In genomic region chr5:92254476-92254875, GRCm38 (mm10) we compare ENCODE assay signal across 18 mouse cellular contexts. TPM values are rescaled to one million over a fixed set of nuclear protein-coding genes. Genes with fewer than 3 reads are reported as not detected.
"Had no signal": no experiment of that assay in that cellular context is flagged by ENCODE, and none has a peak within 500 bp of the region (broad histone marks: within the 10 kb centered on the region; RNA-seq: fewer than 3 reads in every experiment).

No protein-coding gene starts in this region.

- H3K9me3 ChIP-seq: limb, embryonic 13.5 days; midbrain, embryonic 12.5 days; neural tube, embryonic 13.5 days had no signal

- H3K27me3 ChIP-seq: limb, embryonic 13.5 days had no signal

- H3K4me2 ChIP-seq: limb, embryonic 13.5 days; midbrain, embryonic 12.5 days; neural tube, embryonic 13.5 days had no signal

- H3K27ac ChIP-seq: layer of hippocampus, adult 2 months; limb, embryonic 13.5 days; liver, embryonic 14.5 days; midbrain, embryonic 12.5 days; neural tube, embryonic 13.5 days had no signal

- DNase-seq: kidney, postnatal 10 days; kidney, postnatal 4 days; lung, adult 18-20 months; retina, postnatal 1 day; right cerebral cortex, postnatal 4 days; spleen, adult 18-20 months had no signal

- H3K36me3 ChIP-seq: limb, embryonic 13.5 days; midbrain, embryonic 12.5 days; neural tube, embryonic 13.5 days had no signal

- H3K9ac ChIP-seq: limb, embryonic 13.5 days; liver, embryonic 14.5 days; midbrain, embryonic 12.5 days; neural tube, embryonic 13.5 days had no signal

- H3K4me3 ChIP-seq: layer of hippocampus, adult 2 months; limb, embryonic 13.5 days; midbrain, embryonic 12.5 days; neural tube, embryonic 13.5 days had no signal

- H3K4me1 ChIP-seq: midbrain, embryonic 12.5 days had no signal

- ATAC-seq: midbrain, embryonic 16.5 days had no signal

RNA-seq across cellular contexts. Expression of gene Ppef2, which starts 1.6 kb away (rescaled TPM):
- total RNA-seq: liver, adult 2 months had no signal

RNA-seq across cellular contexts. Expression of gene U90926, which starts 39.3 kb away (rescaled TPM):
- total RNA-seq: layer of hippocampus, adult 2 months; layer of hippocampus, postnatal 10 days; left cerebral cortex, postnatal 36 days; liver, adult 2 months had no signal
- polyA plus RNA-seq: kidney, embryonic 14.5 days; liver, adult 2 months; liver, embryonic 14.5 days; lung, embryonic 16.5 days; midbrain, embryonic 12.5 days; midbrain, embryonic 16.5 days; neural tube, embryonic 13.5 days; stomach, embryonic 16.5 days had no signal
